Mouse (Mus musculus) Patski (cell line): Measurements from ENCODE around the gene Ankrd13d. TPM values are rescaled to one million over a fixed set of nuclear protein-coding genes. Genes with fewer than 3 reads are reported as not detected.

Experiments used
- ATAC-seq: fragments of 100-300 bp; one replicate; pipeline ENCODE4 v1.8.0; 2021
- CTCF ChIA-PET: fragments of 350-600 bp; sonication (Branson Sonifier 250); formaldehyde crosslinking; loops from one replicate; lab custom pipeline; 2022; ENCODE audit warnings: inconsistent platforms; lab: Charles Lee
- POLR2A ChIA-PET: fragments of 350-600 bp; sonication (Branson Sonifier 250); formaldehyde crosslinking; loops from one replicate; lab custom pipeline; 2022; ENCODE audit warnings: antibody characterized with exemption, inconsistent platforms; lab: Charles Lee
- DNase-seq: peaks from one replicate; pipeline ENCODE4 v3.0.0-alpha.2; 2011; ENCODE audit warnings: low read depth, low spot score
- H3K27me3 ChIP-seq: fragments of 371-371 bp; one replicate; pipeline ENCODE4 v1.5.1; 2021
- CTCF ChIP-seq: fragments of 100-300 bp; IDR thresholded peaks from one replicate; pipeline ENCODE4 v1.5.1; 2021
- in situ Hi-C: fragments of 300-500 bp; cut with MboI; formaldehyde crosslinking; loops from 3 replicates; pipeline ENCODE4 v1.11.1; 2018; ENCODE audit warnings: low pct_unique_long_range_greater_than_20kb, mixed read lengths
- polyA plus RNA-seq: library from polyadenylated mRNA; unstranded; gene quantifications from one replicate; pipeline ENCODE4 v1.2.3, GENCODE M21; 2021

Ankrd13d gene
- polyA plus RNA-seq, 1 experiment from 2014 or later: 25.8 TPM

GRCm38 (mm10) chr19:4268566-4269361 lies 14.2 kb downstream of the Ankrd13d start, which contains the start of gene Ssh3:
Ssh3 (minus strand) TSS chr19:4269180.
- ChIA-PET POLR2A (interaction anchor here (0.6 to 1.4 kb wide), 3 partner anchors 22 to 39 kb away, joined by 3 to 7 read pairs (median 6); no protein-coding TSS in a partner anchor), CTCF (interaction anchor here (0.7 to 1.9 kb wide), 6 partner anchors 11 to 157 kb away, joined by 3 to 6 read pairs (median 4); partner anchors contain the start of gene Ankrd13d)
- DNase-seq: peak; percentile 31
- ATAC-seq: peak; percentile 77
- TF ChIP-seq CTCF: no peak
- H3K27me3 ChIP-seq: no peaks in the 10 kb centered on the region
- in situ Hi-C loops: no loop called here

GRCm38 (mm10) chr19:4265956-4266355 lies 17.0 kb downstream of the Ankrd13d start:
- no peaks in the 10 kb centered on the region for H3K27me3 ChIP-seq
- no peak for DNase-seq
- CTCF ChIA-PET: no interaction called here
- in situ Hi-C loops: no loop called here
- POLR2A ChIA-PET: no interaction called here
- TF ChIP-seq CTCF: no peak
- no peak for ATAC-seq

- ATAC-seq (no peak), DNase-seq (no peak)
- CTCF ChIA-PET: interaction anchor here (1.0 to 1.6 kb wide), 3 partner anchors 19 to 69 kb away, joined by 3 to 5 read pairs (median 3); partner anchors contain the start of gene Ankrd13d
- TF ChIP-seq CTCF: no peak
- no peaks in the 10 kb centered on the region for H3K27me3 ChIP-seq
- in situ Hi-C loops: no loop called here
- POLR2A ChIA-PET: no interaction called here
Measured at GRCm38 (mm10) chr19:4264171-4264780, 18.7 kb downstream of the Ankrd13d start.

GRCm38 (mm10) chr19:4263702-4264101 lies 19.2 kb downstream of the Ankrd13d start:
- DNase-seq (no peak), ATAC-seq (no peak)
- CTCF ChIA-PET: no interaction called here
- POLR2A ChIA-PET: no interaction called here
- H3K27me3 ChIP-seq: no peaks in the 10 kb centered on the region
- in situ Hi-C loops: no loop called here
- TF ChIP-seq CTCF: no peak

- H3K27me3 ChIP-seq: no peaks in the 10 kb centered on the region
- ChIA-PET CTCF (interaction anchor here (1.5 kb wide), 1 partner anchor 21 kb away, joined by 4 read pairs; no protein-coding TSS in a partner anchor), POLR2A (no interaction called here)
- in situ Hi-C loops: no loop called here
- DNase-seq: no peak
- ATAC-seq: no peak
- TF ChIP-seq CTCF: no peak
Measured at GRCm38 (mm10) chr19:4262756-4263155, 20.2 kb downstream of the Ankrd13d start.

- CTCF ChIA-PET: interaction anchor here (1.2 to 1.5 kb wide), 2 partner anchors 23 to 54 kb away, joined by 3 to 4 read pairs; no protein-coding TSS in a partner anchor
- no peak for ATAC-seq
- in situ Hi-C loops: no loop called here
Measured at GRCm38 (mm10) chr19:4261038-4261698, 21.8 kb downstream of the Ankrd13d start.

GRCm38 (mm10) chr19:4257897-4258252 lies 25.1 kb downstream of the Ankrd13d start:
- DNase-seq: no peak
- in situ Hi-C loops: loop anchor here (5.0 to 10.0 kb wide), 2 partner anchors 54 to 157 kb away; no protein-coding TSS in a partner anchor
- ATAC-seq: peak; percentile 8
- ChIA-PET POLR2A (interaction anchor here (0.7 to 1.4 kb wide), 3 partner anchors 25 to 48 kb away, joined by 4 to 6 read pairs (median 4); partner anchors contain the start of gene Ankrd13d), CTCF (interaction anchor here (0.7 to 3.0 kb wide), 18 partner anchors 9 to 232 kb away, joined by 3 to 12 read pairs (median 4); partner anchors contain the start of genes Grk2 and Ssh3)
- TF ChIP-seq CTCF: no peak
- H3K27me3 ChIP-seq: no peaks in the 10 kb centered on the region

More at GRCm38 (mm10) chr19:4261038-4261698, 21.8 kb downstream of the Ankrd13d start:
- POLR2A ChIA-PET: interaction anchor here (0.6 kb wide), 1 partner anchor 47 kb away, joined by 3 read pairs; the partner anchor contains the start of gene AC109138.7
- no peaks in the 10 kb centered on the region for H3K27me3 ChIP-seq
- TF ChIP-seq CTCF: no peak
- no peak for DNase-seq

- H3K27me3 ChIP-seq: no peaks in the 10 kb centered on the region
- POLR2A ChIA-PET: interaction anchor here (0.6 to 1.4 kb wide), 5 partner anchors 20 to 58 kb away, joined by 3 to 6 read pairs (median 4); partner anchors contain the start of gene Ankrd13d
- peak; percentile 91 for DNase-seq
- CTCF ChIA-PET: interaction anchor here (0.7 to 3.0 kb wide), 18 partner anchors 9 to 184 kb away, joined by 3 to 12 read pairs (median 4); partner anchors contain the start of genes Grk2 and Ssh3
- TF ChIP-seq CTCF: peak; percentile 98
- peak; percentile 85 for ATAC-seq
- in situ Hi-C loops: loop anchor here (5.0 to 10.0 kb wide), 2 partner anchors 55 to 157 kb away; no protein-coding TSS in a partner anchor
Measured at GRCm38 (mm10) chr19:4257216-4257896, 25.6 kb downstream of the Ankrd13d start.

GRCm38 (mm10) chr19:4255583-4256162 lies 27.3 kb downstream of the Ankrd13d start:
- POLR2A ChIA-PET: no interaction called here
- CTCF ChIA-PET: interaction anchor here (0.9 to 3.0 kb wide), 8 partner anchors 11 to 68 kb away, joined by 3 to 16 read pairs (median 6); no protein-coding TSS in a partner anchor
- in situ Hi-C loops: loop anchor here (5.0 to 10.0 kb wide), 2 partner anchors 57 to 159 kb away; no protein-coding TSS in a partner anchor
- TF ChIP-seq CTCF: peak; percentile 71
- DNase-seq (no peak), ATAC-seq (no peak)
- no peaks in the 10 kb centered on the region for H3K27me3 ChIP-seq
